Comparison of ENCODE assay signal across 24 mouse cellular contexts in the genomic region with DNA sequence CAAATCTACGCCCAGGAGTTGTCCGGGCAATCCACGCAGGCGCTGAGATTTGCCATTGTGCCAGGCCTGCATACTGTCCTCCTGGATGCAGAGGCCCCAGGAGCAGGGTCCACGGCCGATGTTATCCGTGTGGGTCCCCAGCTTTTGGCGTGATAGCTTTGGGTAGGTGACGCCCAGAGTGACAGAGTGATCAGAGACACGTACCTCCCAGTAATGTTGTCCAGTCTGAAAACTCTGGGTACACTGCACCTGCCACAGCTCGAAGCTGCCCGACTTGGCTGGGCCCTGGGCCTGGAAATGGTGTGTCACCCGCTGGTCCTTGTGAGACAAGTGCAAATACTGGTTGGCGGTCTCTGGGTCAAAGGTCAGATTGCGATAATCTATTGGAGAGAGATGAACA. TPM values are rescaled to one million over a fixed set of nuclear protein-coding genes. Genes with fewer than 3 reads are reported as not detected.
DNase-seq lines count a peak whose midpoint lies in the region; ATAC-seq lines count a peak whose summit lies in the region.
"Had no signal": no experiment of that assay in that cellular context is flagged by ENCODE, and none has a peak within 500 bp of the region (broad histone marks: within the 10 kb centered on the region; RNA-seq: fewer than 3 reads in every experiment).

No protein-coding gene starts in this region.

- H3K4me1 ChIP-seq in heart, embryonic 12.5 days (replicated peaks), result peaks cover 28% of the 10 kb centered on the region
- H3K4me1 ChIP-seq in liver, embryonic 11.5 days (replicated peaks; ENCODE audit: control insufficient read depth, insufficient read depth, low read length), result peaks cover 21% of the 10 kb centered on the region

- peaks cover 4% of the 10 kb centered on the region; the same call in 1 of the 2 replicates for H3K9me3 ChIP-seq in heart, embryonic 12.5 days (replicated peaks)
- no peaks in the 10 kb centered on the region for H3K9me3 ChIP-seq in liver, embryonic 11.5 days (ENCODE audit: control insufficient read depth, low read length)
- H3K9me3 ChIP-seq: embryonic facial prominence, embryonic 15.5 days; heart, embryonic 13.5 days had no signal

- H3K4me2 ChIP-seq in heart, embryonic 12.5 days, result no peak overlapping the region
- H3K4me2 ChIP-seq in liver, embryonic 11.5 days, result no peak overlapping the region
- H3K4me2 ChIP-seq: hindbrain, embryonic 14.5 days had no signal

- WGBS in heart, embryonic 12.5 days, result 91% methylated on average over 15 of the region's 15 CpGs
- WGBS in liver, embryonic 11.5 days, result 86% methylated on average over 15 of the region's 15 CpGs

- no peaks in the 10 kb centered on the region for H3K27me3 ChIP-seq in heart, embryonic 12.5 days (replicated peaks)
- no peaks in the 10 kb centered on the region for H3K27me3 ChIP-seq in liver, embryonic 11.5 days (replicated peaks; ENCODE audit: control insufficient read depth, insufficient read depth, low read length)
- H3K27me3 ChIP-seq: embryonic facial prominence, embryonic 15.5 days; heart, embryonic 13.5 days; Patski had no signal

- H3K27ac ChIP-seq in heart, embryonic 12.5 days (ENCODE audit: poor library complexity, severe bottlenecking), result no peak overlapping the region
- H3K27ac ChIP-seq in liver, embryonic 11.5 days (ENCODE audit: low read depth, low read length), result no peak overlapping the region
- H3K27ac ChIP-seq: embryonic facial prominence, embryonic 15.5 days; gastrocnemius, adult 2 months; heart, embryonic 13.5 days; hindbrain, embryonic 14.5 days; hindbrain, postnatal 0 days had no signal

- no peak for ATAC-seq in heart, embryonic 12.5 days (ENCODE audit: insufficient number of reproducible peaks, low FRiP score)
- no peak for ATAC-seq in liver, embryonic 11.5 days (replicated peaks; ENCODE audit: low FRiP score)
- ATAC-seq: forebrain, embryonic 14.5 days; forebrain, postnatal 0 days; hindbrain, postnatal 0 days; inflammation-experienced regulatory T-cells, adult 6 months; Patski had no signal

- H3K9ac ChIP-seq in heart, embryonic 12.5 days, result no peak overlapping the region
- H3K9ac ChIP-seq in liver, embryonic 11.5 days (ENCODE audit: low read depth, low read length), result no peak overlapping the region
- H3K9ac ChIP-seq: embryonic facial prominence, embryonic 15.5 days; forebrain, postnatal 0 days; heart, embryonic 13.5 days; hindbrain, embryonic 14.5 days had no signal

- peaks cover 46% of the 10 kb centered on the region for H3K36me3 ChIP-seq in heart, embryonic 12.5 days
- H3K36me3 ChIP-seq in liver, embryonic 11.5 days (ENCODE audit: control insufficient read depth, insufficient read depth, low read length), result peaks cover 17% of the 10 kb centered on the region

- no peak overlapping the region for H3K4me3 ChIP-seq in heart, embryonic 12.5 days
- H3K4me3 ChIP-seq in liver, embryonic 11.5 days (ENCODE audit: low read depth, low read length), result no peak overlapping the region
- H3K4me3 ChIP-seq: gastrocnemius, adult 2 months; heart, embryonic 13.5 days had no signal

- peak; percentile 30 for DNase-seq in cerebellum, adult 9-10 months
- DNase-seq in cerebellum, postnatal 4 days (ENCODE audit: low spot score in 2 of 2), result no peak
- peak; percentile 94 for DNase-seq in heart, adult 11 months
- peak; percentile 3 for DNase-seq in liver
- no peak for DNase-seq in liver, embryonic 11.5 days (ENCODE audit: low spot score)
- no peak for DNase-seq in spleen, postnatal 10 days (ENCODE audit: low spot score in 2 of 2)
- DNase-seq: adrenal gland, postnatal 10 days; adrenal gland, postnatal 36 days; cerebellum, postnatal 14 days; forebrain, postnatal 0 days; gastrocnemius, adult 2 months; gastrocnemius, postnatal 14 days; heart, adult 18-20 months; heart, postnatal 14 days; heart, postnatal 4 days had no signal

RNA-seq across cellular contexts. Expression of a gene that starts 0.7 kb away (rescaled TPM):
- 54.8 and 58.2 TPM in 2 replicates for polyA plus RNA-seq in heart, embryonic 12.5 days (2016; fragmentation: Nextera tagmentation; extraction: Ambion mirVana)
- polyA plus RNA-seq in liver, embryonic 11.5 days (2014; fragmentation: Nextera tagmentation; extraction: Ambion mirVana), result 6.3 and 6.6 TPM in 2 replicates
- polyA plus RNA-seq: G1E had no signal

RNA-seq across cellular contexts. Expression of a gene that starts 4.7 kb away (rescaled TPM):
- 4.7 and 4.9 TPM in 2 replicates for polyA plus RNA-seq in heart, embryonic 12.5 days (2016; fragmentation: Nextera tagmentation; extraction: Ambion mirVana)
- polyA plus RNA-seq in liver, embryonic 11.5 days (2014; fragmentation: Nextera tagmentation; extraction: Ambion mirVana), result 3.1 and 3.5 TPM in 2 replicates
- polyA plus RNA-seq: G1E had no signal

RNA-seq across cellular contexts. Expression of a gene that starts 12.4 kb away (rescaled TPM):
- 85.0 and 89.1 TPM in 2 replicates for polyA plus RNA-seq in heart, embryonic 12.5 days (2016; fragmentation: Nextera tagmentation; extraction: Ambion mirVana)
- polyA plus RNA-seq in liver, embryonic 11.5 days (2014; fragmentation: Nextera tagmentation; extraction: Ambion mirVana), result 121 and 126 TPM in 2 replicates

RNA-seq across cellular contexts. Expression of a gene that starts 39.5 kb away (rescaled TPM):
- polyA plus RNA-seq in heart, embryonic 12.5 days (2016; fragmentation: Nextera tagmentation; extraction: Ambion mirVana), result 137 and 141 TPM in 2 replicates
- 98.8 and 105 TPM in 2 replicates for polyA plus RNA-seq in liver, embryonic 11.5 days (2014; fragmentation: Nextera tagmentation; extraction: Ambion mirVana)

RNA-seq across cellular contexts. Expression of a gene that starts 41.7 kb away (rescaled TPM):
- 37.2 and 37.5 TPM in 2 replicates for polyA plus RNA-seq in heart, embryonic 12.5 days (2016; fragmentation: Nextera tagmentation; extraction: Ambion mirVana)
- 20.1 and 23.3 TPM in 2 replicates for polyA plus RNA-seq in liver, embryonic 11.5 days (2014; fragmentation: Nextera tagmentation; extraction: Ambion mirVana)

Comparison
In these comparisons a context has a peak if more than half of its experiments do, and no peak if none do; other contexts are left out.
1. DNase-seq: peak in cerebellum, adult 9-10 months (single experiment), heart, adult 11 months (single experiment) and liver (single experiment); none in cerebellum, postnatal 4 days (0 of 2), liver, embryonic 11.5 days (single experiment) and spleen, postnatal 10 days (0 of 2).